Mouse (Mus musculus) cortical plate, adult 2 months (tissue): ENCODE data around the gene Ppil2. TPM values are rescaled to one million over a fixed set of nuclear protein-coding genes. Genes with fewer than 3 reads are reported as not detected.

Experiments used
- H3K27ac ChIP-seq: fragments of 200-500 bp; 2 replicates; pipeline ENCODE4 v1.5.1; 2012; ENCODE audit warnings: low read length, control low read depth, inconsistent platforms; ENCODE audit not compliant: insufficient read depth
- H3K4me1 ChIP-seq: fragments of 200-500 bp; 2 replicates; pipeline ENCODE4 v1.6.1; 2011; ENCODE audit warnings: low read length; ENCODE audit not compliant: control insufficient read depth, insufficient read depth
- H3K4me3 ChIP-seq: fragments of 200-500 bp; 2 replicates; pipeline ENCODE4 v1.5.1; 2011; ENCODE audit warnings: mild to moderate bottlenecking, low read length, control low read depth; ENCODE audit not compliant: insufficient read depth
- CTCF ChIP-seq: fragments of 200-500 bp; IDR thresholded peaks from 2 replicates; pipeline ENCODE4 v1.5.1; 2011; ENCODE audit warnings: mild to moderate bottlenecking, control low read depth, low read length; ENCODE audit not compliant: insufficient read depth; ENCODE audit errors: extremely low read depth
- POLR2A ChIP-seq: fragments of 200-500 bp; IDR thresholded peaks from 2 replicates; pipeline ENCODE4 v1.6.1; 2011; ENCODE audit warnings: mild to moderate bottlenecking, low read length, control low read depth; ENCODE audit not compliant: insufficient read depth; ENCODE audit errors: extremely low read depth
- polyA plus RNA-seq: library from polyadenylated mRNA; depleted of rRNA; stranded (reverse); fragments of >200 nt; gene quantifications from 2 replicates; pipeline ENCODE4 v1.2.3, GENCODE M21; 2012

Ppil2 gene
- polyA plus RNA-seq, 1 experiment, result 108 TPM

DNA sequence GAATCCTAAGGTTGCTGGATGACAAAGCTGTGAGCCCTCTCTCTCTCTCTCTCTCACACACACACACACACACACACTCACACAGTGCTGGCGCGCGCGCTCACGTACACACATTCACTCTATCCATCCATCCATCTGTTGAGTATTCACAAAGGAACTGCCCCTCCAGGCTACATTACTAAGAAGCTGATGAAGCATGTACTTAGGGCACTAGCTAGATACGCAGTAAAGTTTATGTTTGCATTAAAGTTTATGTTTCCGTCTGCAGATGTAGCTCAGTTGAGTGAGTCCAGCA, 21.8 kb upstream of the Ppil2 start:
- Histone ChIP-seq H3K4me3 (peak overlapping the region; percentile 87; the same call in 1 of the 2 replicates), H3K27ac (no peak overlapping the region), H3K4me1 (no peaks in the 10 kb centered on the region)
- no peak for TF ChIP-seq POLR2A
- no peak for TF ChIP-seq CTCF

DNA sequence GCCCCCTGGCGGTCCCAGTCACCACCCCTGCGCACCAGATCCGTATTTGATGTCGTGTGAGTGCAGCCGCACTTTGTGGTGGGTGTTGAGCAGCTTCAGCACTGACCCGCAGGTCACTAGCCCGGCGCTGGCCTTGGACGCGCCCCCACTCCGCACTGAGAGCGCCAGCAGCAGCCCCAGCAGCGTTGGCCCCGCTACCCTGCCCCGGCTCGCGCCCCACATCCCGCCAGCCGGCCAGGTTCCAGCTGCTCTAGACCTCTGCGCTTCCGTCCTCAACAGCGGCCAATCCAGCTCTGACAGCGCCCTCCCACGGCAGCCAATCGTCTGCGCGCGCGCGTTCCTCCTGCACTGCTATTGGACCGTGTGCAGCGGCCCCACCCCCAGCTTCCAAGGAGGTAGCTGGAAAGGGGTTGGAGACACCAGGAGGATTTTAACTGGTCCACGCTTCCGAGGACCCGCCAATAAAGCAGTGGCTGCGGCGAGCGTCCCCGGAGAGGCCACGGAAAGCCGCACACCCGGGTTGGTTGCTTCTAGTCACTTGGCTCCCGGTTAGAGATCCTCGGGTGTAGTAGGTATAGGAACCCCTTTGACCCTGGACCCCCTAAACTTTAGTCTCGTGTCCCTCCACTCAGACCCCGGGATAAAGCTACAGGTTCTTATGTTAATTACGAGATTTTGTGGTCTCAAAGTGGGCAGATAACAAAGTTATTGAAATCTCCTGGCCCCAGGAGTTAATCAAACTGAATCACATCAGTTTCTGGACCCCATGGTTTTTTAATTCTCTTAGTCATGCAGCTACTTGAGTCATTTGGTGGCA, 21.2 kb upstream of the Ppil2 start, which contains the start of gene Sdf2l1:
Gene Sdf2l1 (minus strand): TSS at position 295 of the 817 bp plus-strand sequence.
- H3K4me1 ChIP-seq, result no peaks in the 10 kb centered on the region
- peak within 1 kb of the TSS; percentile 19; the same call in 1 of the 2 replicates for H3K27ac ChIP-seq

DNA sequence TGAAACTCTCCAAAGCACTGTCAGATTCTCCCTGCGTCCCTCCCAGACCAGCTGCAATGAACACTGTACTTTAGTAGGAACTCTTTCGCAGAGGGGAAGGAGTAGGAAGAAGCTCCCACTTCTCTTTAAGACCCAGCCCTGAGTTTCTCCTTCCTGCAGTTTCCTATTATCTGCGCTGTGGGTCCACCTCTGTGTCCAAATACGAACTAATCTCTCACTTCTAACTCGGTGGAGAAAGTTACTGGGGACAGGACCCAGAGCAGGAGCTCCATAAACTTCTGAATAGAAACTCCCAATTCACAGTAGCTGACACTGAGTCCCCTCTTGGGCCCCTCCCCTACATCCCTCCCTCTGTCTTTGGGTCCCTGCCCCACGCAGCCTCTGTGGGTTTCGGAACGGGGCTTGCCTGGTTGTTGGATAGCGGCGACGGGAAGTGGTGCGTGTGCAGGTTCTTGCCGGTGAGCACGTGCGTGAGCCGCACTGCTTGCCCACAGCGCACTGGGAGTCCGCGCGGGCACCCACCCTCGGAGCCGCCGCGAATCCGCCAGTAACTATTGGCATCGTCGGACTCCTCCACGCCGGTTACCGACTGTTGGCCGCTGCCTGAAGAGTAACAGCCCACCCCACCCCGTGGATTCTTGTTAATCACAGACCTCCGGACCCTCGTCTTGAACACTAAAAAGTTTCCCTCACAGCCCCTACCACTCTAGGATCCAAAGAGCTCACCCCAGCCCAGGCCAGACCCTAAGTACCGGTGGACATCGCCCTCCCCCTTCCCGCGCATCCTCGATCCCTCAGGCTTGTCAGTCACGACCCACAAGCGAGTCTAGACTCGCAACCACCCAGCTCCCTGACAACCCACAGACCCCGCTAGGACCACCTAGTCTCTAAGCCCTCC, 20.4 kb upstream of the Ppil2 start:
- H3K4me1 ChIP-seq, result no peaks in the 10 kb centered on the region
- H3K4me3 ChIP-seq, result peak overlapping the region; percentile 87
- TF ChIP-seq CTCF (no peak), POLR2A (no peak)
- H3K27ac ChIP-seq, result peak overlapping the region; percentile 19; the same call in 1 of the 2 replicates

More for the DNA sequence above, 21.2 kb upstream of the Ppil2 start, which contains the start of gene Sdf2l1:
- TF ChIP-seq POLR2A (peak; percentile 49; the same call in 1 of the 2 replicates), CTCF (no peak)
- H3K4me3 ChIP-seq, result peak within 1 kb of the TSS; percentile 87

- TF ChIP-seq CTCF (peak; percentile 65), POLR2A (no peak)
Observed at GRCm38 (mm10) chr16:17127292-17127691, 16.2 kb upstream of the Ppil2 start.

DNA sequence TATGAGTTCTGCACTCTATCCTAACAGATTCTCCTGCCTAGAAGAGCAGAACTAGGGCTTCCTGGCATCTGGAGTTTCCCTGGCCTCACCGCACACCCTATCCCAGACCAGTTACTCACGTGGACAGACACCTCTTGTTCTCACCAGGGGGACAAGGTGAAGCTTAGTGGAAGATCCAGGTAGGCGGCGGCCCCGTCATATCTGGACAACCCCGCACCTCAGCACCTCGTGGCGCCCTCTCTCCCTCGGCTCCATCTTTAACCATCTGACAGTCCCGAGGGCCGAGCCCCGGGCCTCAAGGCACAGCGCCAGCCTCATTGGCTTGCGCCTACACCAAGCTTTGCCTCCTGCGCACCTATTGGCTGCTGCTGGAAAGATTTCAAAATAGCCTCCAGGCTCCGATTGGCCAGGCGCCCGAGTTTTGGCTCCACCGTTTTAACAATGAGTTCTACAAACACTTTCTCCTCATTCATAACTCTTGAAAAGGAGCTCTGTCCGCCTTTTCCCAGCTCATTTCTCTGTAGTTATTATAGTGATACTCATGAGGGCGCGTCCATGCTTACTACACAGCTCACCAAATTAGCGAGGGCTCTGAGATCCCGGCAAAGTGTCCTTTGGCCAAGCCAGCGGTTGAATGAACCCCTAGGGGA, 13.9 kb upstream of the Ppil2 start, which contains the start of gene 2610318N02Rik:
Gene 2610318N02Rik (minus strand): TSS at position 297 of the 650 bp plus-strand sequence.
- no peak within 1 kb of the TSS for H3K27ac ChIP-seq
- H3K4me3 ChIP-seq, result peak within 1 kb of the TSS; percentile 9; the same call in 1 of the 2 replicates
- H3K4me1 ChIP-seq, result no peaks in the 10 kb centered on the region
- no peak for TF ChIP-seq POLR2A
- TF ChIP-seq CTCF, result no peak

More at GRCm38 (mm10) chr16:17127292-17127691, 16.2 kb upstream of the Ppil2 start:
- Histone ChIP-seq H3K27ac (no peak overlapping the region), H3K4me1 (no peaks in the 10 kb centered on the region), H3K4me3 (no peak overlapping the region)

GRCm38 (mm10) chr16:17124119-17124870, 13.2 kb upstream of the Ppil2 start:
- TF ChIP-seq POLR2A (no peak), CTCF (no peak)
- H3K4me1 ChIP-seq, result no peaks in the 10 kb centered on the region
- H3K4me3 ChIP-seq, result peak overlapping the region; percentile 9; the same call in 1 of the 2 replicates
- no peak overlapping the region for H3K27ac ChIP-seq

- no peak for TF ChIP-seq CTCF
- no peak for TF ChIP-seq POLR2A
- no peak overlapping the region for H3K4me3 ChIP-seq
- no peaks in the 10 kb centered on the region for H3K4me1 ChIP-seq
- H3K27ac ChIP-seq, result no peak overlapping the region
Observed at GRCm38 (mm10) chr16:17121569-17121968, 10.5 kb upstream of the Ppil2 start.

- TF ChIP-seq CTCF (no peak), POLR2A (no peak)
- H3K4me3 ChIP-seq, result no peak overlapping the region
- no peak overlapping the region for H3K27ac ChIP-seq
- no peaks in the 10 kb centered on the region for H3K4me1 ChIP-seq
Observed at GRCm38 (mm10) chr16:17117309-17117799, 6.3 kb upstream of the Ppil2 start.
